Mouse (Mus musculus): ENCODE results near the gene Ncoa7. TPM values are rescaled to one million over a fixed set of nuclear protein-coding genes. Genes with fewer than 3 reads are reported as not detected.

The Ncoa7 gene
- polyA plus RNA-seq, 1 experiment: 2.7 TPM

GRCm38 (mm10) chr10:30613039-30613438, 190.1 kb downstream of the Ncoa7 start:
- H3K27me3 ChIP-seq (ENCODE audit: control insufficient read depth, insufficient read depth, insufficient read length): no peaks in the 10 kb centered on the region
- TF ChIP-seq MYOG (IDR thresholded peaks at IDR 0.05; ENCODE audit: control insufficient read depth in 1 of 3, insufficient read depth in 1 of 3, insufficient read length in 2 of 3, low read depth in 2 of 3) (no peak), POLR2AphosphoS2 (IDR thresholded peaks at IDR 0.05; ENCODE audit: insufficient read length, low read depth) (no peak), REST (IDR thresholded peaks at IDR 0.05; ENCODE audit: insufficient read depth, insufficient read length) (no peak), E2F4 (IDR thresholded peaks at IDR 0.05; ENCODE audit: insufficient read depth) (no peak), TCF12 (IDR thresholded peaks at IDR 0.05; ENCODE audit: insufficient read depth, poor library complexity, severe bottlenecking) (no peak), SRF (IDR thresholded peaks at IDR 0.05; ENCODE audit: control insufficient read depth, insufficient read length, low read depth) (no peak), POLR2A (IDR thresholded peaks at IDR 0.05; ENCODE audit: insufficient read length, low read depth) (no peak), CEBPB (IDR thresholded peaks at IDR 0.05; ENCODE audit: insufficient read depth, poor library complexity, severe bottlenecking) (no peak), USF1 (IDR thresholded peaks at IDR 0.05; ENCODE audit: low read depth) (no peak), MAX (IDR thresholded peaks at IDR 0.05; ENCODE audit: low read depth) (no peak), TCF3 (IDR thresholded peaks at IDR 0.05; ENCODE audit: insufficient read length, low read depth) (no peak), MYOD1 (IDR thresholded peaks at IDR 0.05; ENCODE audit: control insufficient read depth in 1 of 3, insufficient read length in 2 of 3, low read depth in 2 of 3) (no peak)

DNA sequence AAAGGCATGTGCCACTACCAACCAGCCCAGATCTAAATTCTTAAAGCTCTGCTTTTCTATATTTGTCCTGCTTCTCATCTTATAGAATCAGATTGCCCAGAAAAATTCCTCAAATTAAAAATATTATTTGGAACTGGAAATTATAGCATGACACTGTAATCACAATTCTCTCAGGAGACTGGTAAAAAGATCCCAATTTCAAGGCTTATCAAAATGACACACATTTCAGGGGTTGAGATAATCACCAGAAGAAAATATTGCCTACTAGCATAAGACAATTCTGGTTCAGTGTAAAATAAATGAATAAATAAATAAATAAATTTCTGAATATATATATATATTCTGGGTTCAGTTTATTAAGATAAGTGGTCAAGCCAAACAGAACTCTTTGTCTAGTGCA, 193.5 kb downstream of the Ncoa7 start:
- H3K4me2 ChIP-seq (ENCODE audit: low read depth): no peak overlapping the region
- no peaks in the 10 kb centered on the region for H3K27me3 ChIP-seq (ENCODE audit: control insufficient read depth, insufficient read depth, insufficient read length)
- H3K79me2 ChIP-seq (ENCODE audit: control insufficient read depth, insufficient read depth): no peaks in the 10 kb centered on the region
- no peak overlapping the region for H3K4me3 ChIP-seq
- peaks cover 5% of the 10 kb centered on the region for H3K36me3 ChIP-seq (ENCODE audit: control insufficient read depth, insufficient read depth)
- no peak overlapping the region for H3ac ChIP-seq (ENCODE audit: control insufficient read depth, insufficient read length)
- TF ChIP-seq POLR2AphosphoS2 (IDR thresholded peaks at IDR 0.05; ENCODE audit: insufficient read length, low read depth): no peak
- no peak for TF ChIP-seq MAX (IDR thresholded peaks at IDR 0.05; ENCODE audit: low read depth)
- no peak for TF ChIP-seq USF1 (IDR thresholded peaks at IDR 0.05; ENCODE audit: low read depth)
- no peak for TF ChIP-seq REST (IDR thresholded peaks at IDR 0.05; ENCODE audit: insufficient read depth, insufficient read length)
- TF ChIP-seq TCF12 (IDR thresholded peaks at IDR 0.05; ENCODE audit: insufficient read depth, poor library complexity, severe bottlenecking): no peak
- no peak for TF ChIP-seq MYOG (IDR thresholded peaks at IDR 0.05; ENCODE audit: control insufficient read depth in 1 of 3, insufficient read depth in 1 of 3, insufficient read length in 2 of 3, low read depth in 2 of 3)
- TF ChIP-seq POLR2A (IDR thresholded peaks at IDR 0.05; ENCODE audit: insufficient read length, low read depth): no peak
- no peak for TF ChIP-seq SRF (IDR thresholded peaks at IDR 0.05; ENCODE audit: control insufficient read depth, insufficient read length, low read depth)
- no peak for TF ChIP-seq CEBPB (IDR thresholded peaks at IDR 0.05; ENCODE audit: insufficient read depth, poor library complexity, severe bottlenecking)
- no peak for TF ChIP-seq MYOD1 (IDR thresholded peaks at IDR 0.05; ENCODE audit: control insufficient read depth in 1 of 3, insufficient read length in 2 of 3, low read depth in 2 of 3)

More at GRCm38 (mm10) chr10:30613039-30613438, 190.1 kb downstream of the Ncoa7 start:
- no peaks in the 10 kb centered on the region for H3K79me2 ChIP-seq (ENCODE audit: control insufficient read depth, insufficient read depth)
- peaks cover 5% of the 10 kb centered on the region for H3K36me3 ChIP-seq (ENCODE audit: control insufficient read depth, insufficient read depth)
- no peak overlapping the region for H3K4me2 ChIP-seq (ENCODE audit: low read depth)
- H3ac ChIP-seq (ENCODE audit: control insufficient read depth, insufficient read length): no peak overlapping the region
- no peak overlapping the region for H3K4me3 ChIP-seq

GRCm38 (mm10) chr10:30608109-30608508, 195.0 kb downstream of the Ncoa7 start:
- no peak for TF ChIP-seq POLR2AphosphoS2 (IDR thresholded peaks at IDR 0.05; ENCODE audit: insufficient read length, low read depth)
- no peak for TF ChIP-seq POLR2A (IDR thresholded peaks at IDR 0.05; ENCODE audit: insufficient read length, low read depth)
- no peak for TF ChIP-seq SRF (IDR thresholded peaks at IDR 0.05; ENCODE audit: control insufficient read depth, insufficient read length, low read depth)
- no peak for TF ChIP-seq REST (IDR thresholded peaks at IDR 0.05; ENCODE audit: insufficient read depth, insufficient read length)
- TF ChIP-seq MYOD1 (IDR thresholded peaks at IDR 0.05; ENCODE audit: control insufficient read depth in 1 of 3, insufficient read length in 2 of 3, low read depth in 2 of 3): no peak
- TF ChIP-seq TCF12 (IDR thresholded peaks at IDR 0.05; ENCODE audit: insufficient read depth, poor library complexity, severe bottlenecking): no peak
- no peak for TF ChIP-seq MAX (IDR thresholded peaks at IDR 0.05; ENCODE audit: low read depth)
- no peak for TF ChIP-seq MYOG (IDR thresholded peaks at IDR 0.05; ENCODE audit: control insufficient read depth in 1 of 3, insufficient read depth in 1 of 3, insufficient read length in 2 of 3, low read depth in 2 of 3)
- TF ChIP-seq CEBPB (IDR thresholded peaks at IDR 0.05; ENCODE audit: insufficient read depth, poor library complexity, severe bottlenecking): no peak
- TF ChIP-seq USF1 (IDR thresholded peaks at IDR 0.05; ENCODE audit: low read depth): no peak
- TF ChIP-seq TCF3 (IDR thresholded peaks at IDR 0.05; ENCODE audit: insufficient read length, low read depth): no peak
- no peak for TF ChIP-seq E2F4 (IDR thresholded peaks at IDR 0.05; ENCODE audit: insufficient read depth)
- Histone ChIP-seq H3K36me3 (ENCODE audit: control insufficient read depth, insufficient read depth) (peaks cover 5% of the 10 kb centered on the region), H3K27me3 (ENCODE audit: control insufficient read depth, insufficient read depth, insufficient read length) (no peaks in the 10 kb centered on the region), H3K79me2 (ENCODE audit: control insufficient read depth, insufficient read depth) (no peaks in the 10 kb centered on the region), H3ac (ENCODE audit: control insufficient read depth, insufficient read length) (no peak overlapping the region), H3K4me3 (no peak overlapping the region), H3K4me2 (ENCODE audit: low read depth) (no peak overlapping the region)

DNA sequence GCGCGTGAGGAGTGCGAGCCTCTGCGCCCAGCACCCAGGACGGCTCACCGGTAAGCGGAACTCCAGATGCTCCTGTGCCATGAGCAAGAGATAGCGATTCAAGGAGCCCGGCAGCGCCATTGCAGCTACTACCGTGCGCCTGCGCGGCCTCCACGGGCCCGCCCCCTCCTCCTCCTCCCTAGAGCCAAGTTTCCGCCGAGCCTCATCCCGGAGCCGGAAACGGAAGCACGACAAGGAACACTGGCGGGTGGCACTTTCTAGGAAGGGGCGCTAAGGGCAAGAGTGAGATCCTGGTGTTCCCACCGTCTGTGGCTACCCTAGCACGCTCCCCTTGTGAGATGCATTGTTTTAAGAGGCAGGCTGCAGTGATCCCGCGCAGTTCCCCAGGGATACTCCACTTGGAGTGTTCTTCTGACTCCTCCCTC, 202.6 kb downstream of the Ncoa7 start, which contains the start of gene Trmt11:
Trmt11 (minus strand) TSS at position 208 of the 425 bp plus-strand sequence.
- Histone ChIP-seq H3K4me3 (peak within 1 kb of the TSS; percentile 87), H3ac (ENCODE audit: control insufficient read depth, insufficient read length) (peak within 1 kb of the TSS; percentile 47), H3K36me3 (ENCODE audit: control insufficient read depth, insufficient read depth) (peaks cover 15% of the 10 kb centered on the region), H3K4me2 (ENCODE audit: low read depth) (peak within 1 kb of the TSS; percentile 98), H3K79me2 (ENCODE audit: control insufficient read depth, insufficient read depth) (peaks cover 19% of the 10 kb centered on the region), H3K27me3 (ENCODE audit: control insufficient read depth, insufficient read depth, insufficient read length) (no peaks in the 10 kb centered on the region)
- TF ChIP-seq TCF12 (IDR thresholded peaks at IDR 0.05; ENCODE audit: insufficient read depth, poor library complexity, severe bottlenecking) (no peak), MAX (IDR thresholded peaks at IDR 0.05; ENCODE audit: low read depth) (no peak), POLR2A (IDR thresholded peaks at IDR 0.05; ENCODE audit: insufficient read length, low read depth) (peak; percentile 88), TCF3 (IDR thresholded peaks at IDR 0.05; ENCODE audit: insufficient read length, low read depth) (no peak), POLR2AphosphoS2 (IDR thresholded peaks at IDR 0.05; ENCODE audit: insufficient read length, low read depth) (peak; percentile 94), E2F4 (IDR thresholded peaks at IDR 0.05; ENCODE audit: insufficient read depth) (peak; percentile 28), SRF (IDR thresholded peaks at IDR 0.05; ENCODE audit: control insufficient read depth, insufficient read length, low read depth) (no peak), MYOD1 (IDR thresholded peaks at IDR 0.05; ENCODE audit: control insufficient read depth in 1 of 3, insufficient read length in 2 of 3, low read depth in 2 of 3) (no peak), MYOG (IDR thresholded peaks at IDR 0.05; ENCODE audit: control insufficient read depth in 1 of 3, insufficient read depth in 1 of 3, insufficient read length in 2 of 3, low read depth in 2 of 3) (peak in 1 of 3 experiments; percentile 1), USF1 (IDR thresholded peaks at IDR 0.05; ENCODE audit: low read depth) (no peak), REST (IDR thresholded peaks at IDR 0.05; ENCODE audit: insufficient read depth, insufficient read length) (no peak)

Data from myocyte (in vitro differentiated cells).